Mouse (Mus musculus) hindbrain, embryonic 12.5 days (tissue): ENCODE measurements around the gene Rnf5. TPM values are rescaled to one million over a fixed set of nuclear protein-coding genes. Genes with fewer than 3 reads are reported as not detected.

ENCODE experiments used
- ATAC-seq: fragments of 200-750 bp; cut with Nextera tagmentation; 2 replicates; pipeline ENCODE4 v1.8.0; 2017; ENCODE audit warnings: moderate TSS enrichment; ENCODE audit not compliant: low FRiP score
- H3K27ac ChIP-seq: fragments of 300-500 bp; sonication (generic); 2 replicates; pipeline ENCODE4 v1.5.1; 2016; ENCODE audit warnings: mild to moderate bottlenecking
- H3K27me3 ChIP-seq: fragments of 300-500 bp; sonication (generic); 2 replicates; pipeline ENCODE4 v1.6.1; 2016; ENCODE audit warnings: mild to moderate bottlenecking
- H3K36me3 ChIP-seq: fragments of 300-500 bp; sonication (generic); 2 replicates; pipeline ENCODE4 v1.6.1; 2016; ENCODE audit warnings: mild to moderate bottlenecking
- H3K4me1 ChIP-seq: fragments of 300-500 bp; sonication (generic); 2 replicates; pipeline ENCODE4 v1.6.1; 2016
- H3K4me2 ChIP-seq: fragments of 300-500 bp; sonication (generic); replicated peaks from 2 replicates; pipeline ENCODE4 v1.6.1; 2016; ENCODE audit warnings: mild to moderate bottlenecking
- H3K4me3 ChIP-seq: fragments of 300-500 bp; sonication (generic); 2 replicates; pipeline ENCODE4 v1.5.1; 2016; ENCODE audit warnings: mild to moderate bottlenecking
- H3K9ac ChIP-seq: fragments of 300-500 bp; sonication (generic); 2 replicates; pipeline ENCODE4 v1.6.1; 2016; ENCODE audit warnings: mild to moderate bottlenecking, moderate library complexity
- H3K9me3 ChIP-seq: fragments of 300-500 bp; sonication (generic); replicated peaks from 2 replicates; pipeline ENCODE4 v1.6.1; 2016; ENCODE audit warnings: mild to moderate bottlenecking
- WGBS: fragments of 180-500 bp; shearing (Covaris S2); methylation state at CpG from one replicate; pipeline ENCODE4 v1.1.7; 2016; 5-methylcytosine and 5-hydroxymethylcytosine counted together
- polyA plus RNA-seq: library from polyadenylated mRNA; unstranded; fragments of >200 nt; fragmentation: Nextera tagmentation; extraction: Ambion mirVana; gene quantifications from 2 replicates; pipeline ENCODE4 v1.2.1, GENCODE M21; 2016

The Rnf5 gene
- polyA plus RNA-seq, 1 experiment from 2014 or later = 214 TPM

- Histone ChIP-seq H3K9me3 (no peaks in the 10 kb centered on the region), H3K36me3 (no peaks in the 10 kb centered on the region), H3K27me3 (0 out of 2 replicates have a peak, but pooled peaks cover 13% of the 10 kb centered on the region), H3K4me1 (peaks cover 2% of the 10 kb centered on the region; the same call in 1 of the 2 replicates), H3K27ac (no peak overlapping the region), H3K4me3 (no peak overlapping the region), H3K4me2 (no peak overlapping the region), H3K9ac (no peak overlapping the region)
- 61% methylated on average over 4 of the region's 4 CpGs for WGBS
- no peak for ATAC-seq
Observed at GRCm38 (mm10) chr17:34569919-34570318, 33.6 kb downstream of the Rnf5 start.

GRCm38 (mm10) chr17:34568421-34568820 lies 35.1 kb downstream of the Rnf5 start:
- WGBS = 77% methylated on average over 13 of the region's 13 CpGs
- no peaks in the 10 kb centered on the region for H3K9me3 ChIP-seq
- H3K4me2 ChIP-seq = no peak overlapping the region
- no peak overlapping the region for H3K4me3 ChIP-seq
- H3K9ac ChIP-seq = no peak overlapping the region
- H3K36me3 ChIP-seq = no peaks in the 10 kb centered on the region
- no peak for ATAC-seq
- H3K27me3 ChIP-seq = 0 out of 2 replicates have a peak, but pooled peaks cover 13% of the 10 kb centered on the region
- peaks cover 12% of the 10 kb centered on the region for H3K4me1 ChIP-seq
- no peak overlapping the region for H3K27ac ChIP-seq

- no peaks in the 10 kb centered on the region for H3K36me3 ChIP-seq
- H3K4me1 ChIP-seq = peaks cover 12% of the 10 kb centered on the region
- H3K27ac ChIP-seq = no peak overlapping the region
- H3K4me3 ChIP-seq = no peak overlapping the region
- H3K4me2 ChIP-seq = no peak overlapping the region
- H3K27me3 ChIP-seq = 0 out of 2 replicates have a peak, but pooled peaks cover 13% of the 10 kb centered on the region
- no peak overlapping the region for H3K9ac ChIP-seq
- no peaks in the 10 kb centered on the region for H3K9me3 ChIP-seq
- ATAC-seq = no peak
- 76% methylated on average over 9 of the region's 9 CpGs for WGBS
Observed at GRCm38 (mm10) chr17:34567311-34567710, 36.2 kb downstream of the Rnf5 start.

- H3K9ac ChIP-seq = peak overlapping the region; percentile 8; the same call in 1 of the 2 replicates
- no peak for ATAC-seq
- H3K36me3 ChIP-seq = no peaks in the 10 kb centered on the region
- 51% methylated on average over 3 of the region's 3 CpGs for WGBS
- H3K4me2 ChIP-seq = peak overlapping the region; percentile 17; the same call in 1 of the 2 replicates
- H3K4me1 ChIP-seq = peaks cover 14% of the 10 kb centered on the region
- H3K27ac ChIP-seq = no peak overlapping the region; the same call in 1 of the 2 replicates
- H3K4me3 ChIP-seq = no peak overlapping the region
- 0 out of 2 replicates have a peak, but pooled peaks cover 13% of the 10 kb centered on the region for H3K27me3 ChIP-seq
- H3K9me3 ChIP-seq = no peaks in the 10 kb centered on the region
Observed at GRCm38 (mm10) chr17:34564796-34565195, 38.7 kb downstream of the Rnf5 start.

- H3K36me3 ChIP-seq = no peaks in the 10 kb centered on the region
- peaks cover 14% of the 10 kb centered on the region for H3K4me1 ChIP-seq
- 0 out of 2 replicates have a peak, but pooled peaks cover 13% of the 10 kb centered on the region for H3K27me3 ChIP-seq
- ATAC-seq = no peak
- peak within 1 kb of the TSS; percentile 17 for H3K4me2 ChIP-seq
- H3K9me3 ChIP-seq = no peaks in the 10 kb centered on the region
- peak within 1 kb of the TSS; percentile 8; the same call in 1 of the 2 replicates for H3K9ac ChIP-seq
- no peak within 1 kb of the TSS for H3K4me3 ChIP-seq
- 21% methylated on average over 6 of the region's 6 CpGs for WGBS
- peak within 1 kb of the TSS; percentile 23; the same call in 1 of the 2 replicates for H3K27ac ChIP-seq
Observed at GRCm38 (mm10) chr17:34564003-34564421, 39.5 kb downstream of the Rnf5 start, which contains the start of gene Notch4. Gene Notch4 (plus strand): TSS chr17:34564268.

GRCm38 (mm10) chr17:34563354-34563753 lies 40.1 kb downstream of the Rnf5 start:
- H3K27ac ChIP-seq = no peak overlapping the region
- H3K9ac ChIP-seq = no peak overlapping the region
- H3K4me3 ChIP-seq = no peak overlapping the region
- H3K9me3 ChIP-seq = no peaks in the 10 kb centered on the region
- no peak for ATAC-seq
- H3K4me1 ChIP-seq = peaks cover 14% of the 10 kb centered on the region
- H3K27me3 ChIP-seq = 0 out of 2 replicates have a peak, but pooled peaks cover 13% of the 10 kb centered on the region
- H3K36me3 ChIP-seq = no peaks in the 10 kb centered on the region
- WGBS = 77% methylated on average over 11 of the region's 11 CpGs
- no peak overlapping the region for H3K4me2 ChIP-seq

GRCm38 (mm10) chr17:34562595-34562994 lies 40.9 kb downstream of the Rnf5 start:
- 58% methylated on average over 3 of the region's 3 CpGs for WGBS

GRCm38 (mm10) chr17:34561200-34561599 lies 42.3 kb downstream of the Rnf5 start:
- Histone ChIP-seq H3K4me2 (0 out of 2 replicates have a peak overlapping the region, but pooled peaks have one; percentile 3), H3K36me3 (no peaks in the 10 kb centered on the region), H3K9me3 (no peaks in the 10 kb centered on the region), H3K4me3 (no peak overlapping the region), H3K27ac (peak overlapping the region; percentile 40; the same call in 1 of the 2 replicates), H3K27me3 (0 out of 2 replicates have a peak, but pooled peaks cover 3% of the 10 kb centered on the region), H3K9ac (no peak overlapping the region), H3K4me1 (peaks cover 14% of the 10 kb centered on the region)
- ATAC-seq = no peak
- 49% methylated on average over 8 of the region's 8 CpGs for WGBS

More at GRCm38 (mm10) chr17:34562595-34562994, 40.9 kb downstream of the Rnf5 start:
- Histone ChIP-seq H3K9me3 (no peaks in the 10 kb centered on the region), H3K4me2 (no peak overlapping the region), H3K27ac (no peak overlapping the region), H3K27me3 (0 out of 2 replicates have a peak, but pooled peaks cover 13% of the 10 kb centered on the region), H3K36me3 (no peaks in the 10 kb centered on the region), H3K4me3 (no peak overlapping the region), H3K4me1 (peaks cover 14% of the 10 kb centered on the region), H3K9ac (no peak overlapping the region)
- ATAC-seq = no peak

GRCm38 (mm10) chr17:34560438-34560837 lies 43.1 kb downstream of the Rnf5 start:
- Histone ChIP-seq H3K9ac (no peak overlapping the region), H3K9me3 (no peaks in the 10 kb centered on the region), H3K27me3 (0 out of 2 replicates have a peak, but pooled peaks cover 2% of the 10 kb centered on the region), H3K4me1 (peaks cover 14% of the 10 kb centered on the region), H3K4me3 (no peak overlapping the region), H3K27ac (no peak overlapping the region), H3K4me2 (no peak overlapping the region), H3K36me3 (no peaks in the 10 kb centered on the region)
- WGBS = 90% methylated on average over 6 of the region's 6 CpGs
- ATAC-seq = no peak

- Histone ChIP-seq H3K4me2 (no peak overlapping the region), H3K27me3 (no peaks in the 10 kb centered on the region), H3K9ac (no peak overlapping the region), H3K9me3 (no peaks in the 10 kb centered on the region), H3K4me3 (no peak overlapping the region), H3K36me3 (no peaks in the 10 kb centered on the region), H3K27ac (no peak overlapping the region), H3K4me1 (peaks cover 12% of the 10 kb centered on the region)
- no peak for ATAC-seq
- 26% methylated on average over 15 of the region's 15 CpGs for WGBS
Observed at GRCm38 (mm10) chr17:34559895-34560294, 43.6 kb downstream of the Rnf5 start.

- Histone ChIP-seq H3K4me2 (no peak overlapping the region), H3K4me3 (no peak overlapping the region), H3K4me1 (peaks cover 4% of the 10 kb centered on the region), H3K9me3 (no peaks in the 10 kb centered on the region), H3K9ac (no peak overlapping the region), H3K27me3 (no peaks in the 10 kb centered on the region), H3K36me3 (no peaks in the 10 kb centered on the region), H3K27ac (no peak overlapping the region)
- 87% methylated on average over 7 of the region's 7 CpGs for WGBS
- ATAC-seq = no peak
Observed at GRCm38 (mm10) chr17:34559116-34559515, 44.4 kb downstream of the Rnf5 start.

GRCm38 (mm10) chr17:34557411-34557810 lies 46.1 kb downstream of the Rnf5 start:
- Histone ChIP-seq H3K36me3 (no peaks in the 10 kb centered on the region), H3K9ac (no peak overlapping the region), H3K27me3 (no peaks in the 10 kb centered on the region), H3K4me2 (no peak overlapping the region), H3K4me3 (no peak overlapping the region), H3K4me1 (peaks cover 2% of the 10 kb centered on the region; the same call in 1 of the 2 replicates), H3K27ac (no peak overlapping the region), H3K9me3 (no peaks in the 10 kb centered on the region)
- 74% methylated on average over 11 of the region's 11 CpGs for WGBS
- no peak for ATAC-seq

- no peak overlapping the region for H3K4me2 ChIP-seq
- no peaks in the 10 kb centered on the region for H3K36me3 ChIP-seq
- H3K4me3 ChIP-seq = no peak overlapping the region
- no peak for ATAC-seq
- WGBS = 84% methylated on average over 8 of the region's 8 CpGs
- peaks cover 2% of the 10 kb centered on the region; the same call in 1 of the 2 replicates for H3K4me1 ChIP-seq
- no peaks in the 10 kb centered on the region for H3K27me3 ChIP-seq
- no peaks in the 10 kb centered on the region for H3K9me3 ChIP-seq
- no peak overlapping the region for H3K27ac ChIP-seq
- no peak overlapping the region for H3K9ac ChIP-seq
Observed at GRCm38 (mm10) chr17:34556406-34556805, 47.1 kb downstream of the Rnf5 start.
